Mouse (Mus musculus) heart, adult 9 months (tissue): ENCODE results near the gene D6Ertd527e.
"Not testable (repeated sequence)": the region's sequence is repeated elsewhere in the genome, so short reads cannot be mapped to it uniquely, and the experiment has no call there.

Experiments
- DNase-seq, 2 experiments: peaks; one replicate each; pipeline ENCODE4 v3.0.0; 2022; ENCODE audit warnings: low spot score in 2 of 2

Gene D6Ertd527e

GRCm38 (mm10) chr6:87104123-87104796 is at the start of gene D6Ertd527e:
D6Ertd527e (plus strand) TSS chr6:87104746.
- DNase-seq: no peak

- no peak for DNase-seq
These were observed 44.8 kb upstream of the D6Ertd527e start for GRCm38 (mm10) chr6:87059754-87060153.

- no peak for DNase-seq
These were observed 41.0 kb upstream of the D6Ertd527e start for GRCm38 (mm10) chr6:87063586-87063985.

- no peak for DNase-seq
These were observed 36.3 kb upstream of the D6Ertd527e start for GRCm38 (mm10) chr6:87068209-87068608.

- no peak for DNase-seq
These were observed 35.2 kb upstream of the D6Ertd527e start for GRCm38 (mm10) chr6:87069195-87069900.

GRCm38 (mm10) chr6:87070641-87071040 is 33.9 kb upstream of the D6Ertd527e start:
- DNase-seq: no peak

- no peak for DNase-seq
These were observed 31.8 kb upstream of the D6Ertd527e start for GRCm38 (mm10) chr6:87072759-87073158.

- no peak for DNase-seq
These were observed 29.4 kb upstream of the D6Ertd527e start for GRCm38 (mm10) chr6:87075092-87075685.

- no peak for DNase-seq
These were observed 25.1 kb upstream of the D6Ertd527e start for GRCm38 (mm10) chr6:87079457-87079856.

GRCm38 (mm10) chr6:87085026-87085425 is 19.5 kb upstream of the D6Ertd527e start:
- DNase-seq: no peak

GRCm38 (mm10) chr6:87088356-87088755 is 16.2 kb upstream of the D6Ertd527e start:
- no peak for DNase-seq

GRCm38 (mm10) chr6:87090877-87091276 is 13.7 kb upstream of the D6Ertd527e start:
- no peak for DNase-seq

GRCm38 (mm10) chr6:87092476-87092875 is 12.1 kb upstream of the D6Ertd527e start:
- DNase-seq: no peak

GRCm38 (mm10) chr6:87093631-87094030 is 10.9 kb upstream of the D6Ertd527e start:
- DNase-seq: not testable (repeated sequence)

- DNase-seq: no peak
These were observed 5.3 kb upstream of the D6Ertd527e start for GRCm38 (mm10) chr6:87099261-87099660.

GRCm38 (mm10) chr6:87099671-87100296 is 4.8 kb upstream of the D6Ertd527e start:
- peak in 1 of 2 experiments; percentile 23 for DNase-seq

- no peak for DNase-seq
These were observed 4.1 kb upstream of the D6Ertd527e start for GRCm38 (mm10) chr6:87100297-87101020.

GRCm38 (mm10) chr6:87101281-87101954 is 3.1 kb upstream of the D6Ertd527e start:
- DNase-seq: peak; percentile 49 to 84

- no peak for DNase-seq
These were observed 2.6 kb upstream of the D6Ertd527e start for GRCm38 (mm10) chr6:87101955-87102353.

- peak; percentile 35 to 46 for DNase-seq
These were observed 2.1 kb upstream of the D6Ertd527e start for GRCm38 (mm10) chr6:87102421-87102911.

- DNase-seq: no peak
These were observed 1.2 kb upstream of the D6Ertd527e start for GRCm38 (mm10) chr6:87103314-87103713.
